Mouse (Mus musculus) ES-E14 (cell line): ENCODE results near the gene Nup107. TPM values are rescaled to one million over a fixed set of nuclear protein-coding genes. Genes with fewer than 3 reads are reported as not detected.
A peak's percentile ranks its signal among the peaks of the same experiment; 100 is the strongest.

Experiments
- DNase-seq: peaks from one replicate; pipeline ENCODE4 v3.0.0-alpha.2; 2013; ENCODE audit warnings: low read depth, low spot score
- H3K27ac ChIP-seq: 2 replicates; pipeline ENCODE4 v1.5.1; 2012; ENCODE audit warnings: low read depth, mild to moderate bottlenecking, low read length, moderate library complexity, mixed read lengths; ENCODE audit not compliant: poor library complexity, insufficient read depth, severe bottlenecking
- H3K36me3 ChIP-seq: 2 replicates; pipeline ENCODE4 v1.6.1; 2012; ENCODE audit warnings: mild to moderate bottlenecking, low read length, moderate library complexity, mixed read lengths; ENCODE audit not compliant: control insufficient read depth, poor library complexity, insufficient read depth, severe bottlenecking
- H3K4me1 ChIP-seq, 2 experiments: fragments of 150-350 bp in 1 of 2; sonication (generic) in 1 of 2; 2 replicates each; pipeline ENCODE4 v1.6.1; 2012; ENCODE audit warnings: low read length in 2 of 2, mild to moderate bottlenecking in 1 of 2, mixed read lengths in 1 of 2; ENCODE audit not compliant: control insufficient read depth in 2 of 2, insufficient read depth in 2 of 2, poor library complexity in 1 of 2
- H3K4me3 ChIP-seq, 2 experiments: fragments of 150-350 bp in 1 of 2; sonication (generic) in 1 of 2; 2 replicates each; pipeline ENCODE4 v1.5.1; 2012; ENCODE audit warnings: low read length in 2 of 2, low read depth in 1 of 2, mild to moderate bottlenecking in 1 of 2, mixed read lengths in 1 of 2; ENCODE audit not compliant: insufficient read depth in 1 of 2, poor library complexity in 1 of 2, severe bottlenecking in 1 of 2
- H3K9ac ChIP-seq: 2 replicates; pipeline ENCODE4 v1.6.1; 2012; ENCODE audit warnings: low read depth, mild to moderate bottlenecking, low read length, mixed read lengths; ENCODE audit not compliant: poor library complexity, insufficient read depth, severe bottlenecking
- H3K9me3 ChIP-seq: fragments of 150-350 bp; sonication (generic); 2 replicates; pipeline ENCODE4 v1.6.1; 2012; ENCODE audit warnings: low read depth, mild to moderate bottlenecking, low read length; ENCODE audit not compliant: control insufficient read depth, insufficient read depth
- CHD2 ChIP-seq: IDR thresholded peaks from 2 replicates; pipeline ENCODE4 v1.6.1; 2014; ENCODE audit warnings: mild to moderate bottlenecking, low read depth, low read length, inconsistent platforms
- HCFC1 ChIP-seq: IDR thresholded peaks from 2 replicates; pipeline ENCODE4 v1.6.1; 2012; ENCODE audit warnings: low read length, inconsistent platforms, borderline replicate concordance; ENCODE audit not compliant: insufficient read depth
- MAFK ChIP-seq: IDR thresholded peaks from 2 replicates; pipeline ENCODE4 v1.6.1; 2014; ENCODE audit warnings: mild to moderate bottlenecking, low read depth, low read length, inconsistent platforms; ENCODE audit not compliant: insufficient read depth
- ZC3H11A ChIP-seq: IDR thresholded peaks from 2 replicates; pipeline ENCODE4 v1.6.1; 2012; ENCODE audit warnings: low read depth, mild to moderate bottlenecking, inconsistent platforms, low read length, borderline replicate concordance
- ZNF384 ChIP-seq: IDR thresholded peaks from 2 replicates; pipeline ENCODE4 v1.6.1; 2012; ENCODE audit warnings: low read depth, low read length, inconsistent platforms
- in situ Hi-C, 2 experiments: fragments of 600-800 bp; cut with MboI; formaldehyde crosslinking; loops; one replicate each; pipeline ENCODE4 v1.15.1; 2025; ENCODE audit warnings: low sequenced_read_pairs in 2 of 2, inconsistent platforms in 1 of 2; ENCODE audit not compliant: unreplicated experiment in 2 of 2
- total RNA-seq: library from RNA; depleted of rRNA; stranded (reverse); fragments of 300-350 nt; gene quantifications from 2 replicates; pipeline ENCODE4 v1.2.3, GENCODE M21; 2012

Gene Nup107
- total RNA-seq, 1 experiment, result 80.8 TPM

DNA sequence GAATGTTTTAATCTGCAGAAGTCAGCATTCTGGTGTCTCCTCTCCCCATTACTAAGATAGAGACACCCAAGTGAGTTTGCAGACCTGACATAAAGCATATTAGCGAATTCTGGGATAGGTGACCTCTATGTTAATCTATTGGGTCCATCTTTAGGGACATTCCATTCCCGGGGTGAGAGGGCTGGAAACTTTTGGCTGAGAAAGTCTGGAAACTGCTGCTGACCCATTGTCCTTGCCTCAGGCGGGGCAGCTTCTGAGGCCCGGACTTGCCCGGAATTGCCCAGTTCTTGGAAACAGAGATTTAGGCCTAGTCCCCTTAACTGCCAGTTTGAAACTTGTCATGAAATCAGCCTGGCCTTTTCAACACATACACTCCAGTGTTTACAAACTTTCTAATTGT, 81.1 kb downstream of the Nup107 start:
- Histone ChIP-seq H3K9me3 (no peaks in the 10 kb centered on the region), H3K4me3 (peak overlapping the region; percentile 62 to 77; a peak in 3 of 4 replicates), H3K36me3 (peaks cover 8% of the 10 kb centered on the region), H3K27ac (peak overlapping the region; percentile 78; the same call in 1 of the 2 replicates), H3K4me1 (peaks cover under 1 to 9% of the 10 kb centered on the region in 2 experiments; a peak in 2 of 4 replicates), H3K9ac (peak overlapping the region; percentile 60)
- no peak for DNase-seq
- TF ChIP-seq MAFK, result no peak
- no peak for TF ChIP-seq HCFC1
- TF ChIP-seq CHD2, result no peak
- TF ChIP-seq ZNF384, result no peak
- in situ Hi-C loops, result no loop called here

- Histone ChIP-seq H3K9ac (peak within 1 kb of the TSS; percentile 99), H3K4me1 (peaks cover 0 to 7% of the 10 kb centered on the region in 2 experiments; a peak in 2 of 4 replicates), H3K27ac (peak within 1 kb of the TSS; percentile 98), H3K9me3 (no peaks in the 10 kb centered on the region), H3K4me3 (peak within 1 kb of the TSS; percentile 77 to 98), H3K36me3 (peaks cover 8% of the 10 kb centered on the region)
- in situ Hi-C loops, result no loop called here
- no peak for TF ChIP-seq MAFK
- TF ChIP-seq HCFC1, result 0 out of 2 replicates have a peak, but pooled peaks have one; percentile 44
- peak; percentile 85 for DNase-seq
Observed at GRCm38 (mm10) chr10:117710604-117711141, 81.8 kb downstream of the Nup107 start, which contains the start of gene Mdm2. Gene Mdm2 (minus strand): TSS chr10:117710758.

DNA sequence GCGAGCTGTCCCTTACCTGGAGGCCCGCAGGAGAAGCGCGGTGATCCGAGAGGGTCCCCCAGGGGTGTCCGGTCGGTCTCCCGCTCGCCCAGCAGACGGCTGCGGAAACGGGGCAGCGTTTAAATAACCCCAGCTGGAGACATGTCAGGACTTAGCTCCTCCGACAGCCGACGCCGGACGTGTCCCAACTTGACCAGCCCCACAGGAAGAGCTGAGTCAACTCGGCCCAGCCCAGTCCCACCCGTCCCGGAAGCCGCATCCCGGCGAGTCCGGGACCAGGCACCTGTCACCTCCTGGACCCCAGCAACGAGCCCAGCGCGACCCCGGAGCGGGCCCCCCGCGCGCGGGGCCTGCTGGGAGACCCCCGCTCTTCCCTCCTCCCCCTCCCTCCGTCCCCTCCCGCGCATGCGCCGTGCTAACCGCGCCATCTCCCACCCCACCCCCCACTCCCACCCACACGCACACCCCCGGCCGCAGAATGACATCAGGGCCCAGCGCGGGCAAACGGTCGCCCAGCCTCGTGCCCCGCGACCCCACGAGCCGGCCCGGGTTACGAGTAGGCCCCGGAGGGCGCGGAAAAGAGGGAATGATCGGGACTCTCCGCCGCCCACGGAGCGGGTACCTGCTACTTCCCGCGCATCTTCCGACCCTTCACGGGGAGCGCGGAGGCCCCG, 82.4 kb downstream of the Nup107 start:
- DNase-seq, result peak; percentile 69
- in situ Hi-C loops, result no loop called here
- Histone ChIP-seq H3K36me3 (peaks cover 11% of the 10 kb centered on the region), H3K27ac (peak overlapping the region; percentile 98), H3K4me1 (peaks cover 0 to 7% of the 10 kb centered on the region in 2 experiments; a peak in 2 of 4 replicates), H3K9me3 (no peaks in the 10 kb centered on the region), H3K9ac (peak overlapping the region; percentile 99), H3K4me3 (peak overlapping the region; percentile 77 to 98)
- peak; percentile 65; the same call in 1 of the 2 replicates for TF ChIP-seq MAFK
- 0 out of 2 replicates have a peak, but pooled peaks have one; percentile 6 for TF ChIP-seq ZC3H11A
- no peak for TF ChIP-seq ZNF384
- TF ChIP-seq HCFC1, result no peak
- TF ChIP-seq CHD2, result no peak

GRCm38 (mm10) chr10:117709326-117709830, 83.1 kb downstream of the Nup107 start:
- TF ChIP-seq ZNF384 (no peak), MAFK (no peak), ZC3H11A (no peak), HCFC1 (no peak), CHD2 (no peak)
- Histone ChIP-seq H3K27ac (peak overlapping the region; percentile 98; the same call in 1 of the 2 replicates), H3K9ac (peak overlapping the region; percentile 99; the same call in 1 of the 2 replicates), H3K4me3 (peak overlapping the region; percentile 77 to 98), H3K9me3 (no peaks in the 10 kb centered on the region), H3K4me1 (peaks cover 0 to 7% of the 10 kb centered on the region in 2 experiments; a peak in 2 of 4 replicates), H3K36me3 (peaks cover 13% of the 10 kb centered on the region)
- in situ Hi-C loops, result no loop called here
- DNase-seq, result no peak
